In genomic region chr4:115045621-115046020, GRCm38 (mm10) we compare ENCODE assay signal across 25 mouse cellular contexts. TPM values are rescaled to one million over a fixed set of nuclear protein-coding genes. Genes with fewer than 3 reads are reported as not detected.
DNase-seq lines count a peak whose midpoint lies in the region; ATAC-seq and TF ChIP-seq lines count a peak whose summit lies in the region.
"Had no signal": no experiment of that assay in that cellular context is flagged by ENCODE, and none has a peak within 500 bp of the region (broad histone marks: within the 10 kb centered on the region; RNA-seq: fewer than 3 reads in every experiment).

No protein-coding gene starts in this region.

- no peak overlapping the region for H3K4me2 ChIP-seq in liver, embryonic 12.5 days
- H3K4me2 ChIP-seq in liver, embryonic 14.5 days (ENCODE audit: low read depth): no peak overlapping the region
- H3K4me2 ChIP-seq in liver, embryonic 11.5 days: no peak overlapping the region
- H3K4me2 ChIP-seq: embryonic facial prominence, embryonic 13.5 days; embryonic facial prominence, embryonic 15.5 days; forebrain, embryonic 12.5 days had no signal

- no peak overlapping the region for H3K4me3 ChIP-seq in heart, embryonic 10.5 days
- H3K4me3 ChIP-seq in liver, embryonic 12.5 days: no peak overlapping the region
- H3K4me3 ChIP-seq in liver, embryonic 14.5 days (ENCODE audit: insufficient read depth in 1 of 2, low read depth in 2 of 2, low read length in 2 of 2): no peak overlapping the region
- no peak overlapping the region for H3K4me3 ChIP-seq in liver, embryonic 11.5 days (ENCODE audit: low read depth, low read length)
- H3K4me3 ChIP-seq: embryonic facial prominence, embryonic 13.5 days; embryonic facial prominence, embryonic 15.5 days; erythroblast, embryonic 14.5 days; forebrain, embryonic 10.5 days; forebrain, embryonic 12.5 days had no signal

- no peak overlapping the region for H3K9ac ChIP-seq in liver, embryonic 12.5 days
- no peak overlapping the region for H3K9ac ChIP-seq in liver, embryonic 14.5 days (replicated peaks)
- H3K9ac ChIP-seq in liver, embryonic 11.5 days (ENCODE audit: low read depth, low read length): no peak overlapping the region
- H3K9ac ChIP-seq: embryonic facial prominence, embryonic 13.5 days; embryonic facial prominence, embryonic 15.5 days; forebrain, embryonic 12.5 days had no signal

- no peaks in the 10 kb centered on the region for H3K9me3 ChIP-seq in heart, embryonic 10.5 days
- H3K9me3 ChIP-seq in liver, embryonic 12.5 days (replicated peaks): no peaks in the 10 kb centered on the region
- no peaks in the 10 kb centered on the region for H3K9me3 ChIP-seq in liver, embryonic 14.5 days (ENCODE audit: control insufficient read depth, low read length)
- H3K9me3 ChIP-seq in liver, embryonic 11.5 days (ENCODE audit: control insufficient read depth, low read length): no peaks in the 10 kb centered on the region
- H3K9me3 ChIP-seq: embryonic facial prominence, embryonic 13.5 days; embryonic facial prominence, embryonic 15.5 days; forebrain, embryonic 10.5 days; forebrain, embryonic 12.5 days had no signal

- no peak for TF ChIP-seq CTCF in liver, embryonic 14.5 days (IDR thresholded peaks at IDR 0.05; ENCODE audit: low read depth)

- no peak overlapping the region for H3K27ac ChIP-seq in heart, embryonic 10.5 days
- H3K27ac ChIP-seq in liver, embryonic 12.5 days: 0 out of 2 replicates have a peak overlapping the region, but pooled peaks have one; percentile 37
- H3K27ac ChIP-seq in liver, embryonic 14.5 days: 0 out of 2 replicates have a peak overlapping the region, but pooled peaks have one; percentile 8
- H3K27ac ChIP-seq in liver, embryonic 11.5 days (ENCODE audit: low read depth, low read length): no peak overlapping the region
- H3K27ac ChIP-seq: embryonic facial prominence, embryonic 13.5 days; embryonic facial prominence, embryonic 15.5 days; forebrain, embryonic 10.5 days; forebrain, embryonic 12.5 days had no signal

- H3K4me1 ChIP-seq in heart, embryonic 10.5 days: no peaks in the 10 kb centered on the region; the same call in 1 of the 2 replicates
- peaks cover 49% of the 10 kb centered on the region for H3K4me1 ChIP-seq in liver, embryonic 12.5 days
- H3K4me1 ChIP-seq in liver, embryonic 14.5 days (replicated peaks; ENCODE audit: control insufficient read depth in 2 of 2, insufficient read depth in 2 of 2, low read length in 1 of 2): peaks cover 28 to 29% of the 10 kb centered on the region in 2 experiments
- peaks cover 26% of the 10 kb centered on the region for H3K4me1 ChIP-seq in liver, embryonic 11.5 days (replicated peaks; ENCODE audit: control insufficient read depth, insufficient read depth, low read length)
- H3K4me1 ChIP-seq: embryonic facial prominence, embryonic 13.5 days; embryonic facial prominence, embryonic 15.5 days; forebrain, embryonic 12.5 days had no signal

- intact Hi-C loops in heart, postnatal 36 days (cut with DNase I): no loop called here

- 79% methylated on average over 3 of the region's 3 CpGs for WGBS in heart, embryonic 10.5 days
- 65% methylated on average over 3 of the region's 3 CpGs for WGBS in liver, embryonic 12.5 days (ENCODE audit: insufficient replicate concordance)
- WGBS in liver, embryonic 14.5 days (ENCODE audit: insufficient replicate concordance): 65% methylated on average over 3 of the region's 3 CpGs
- WGBS in liver, embryonic 11.5 days: 83% methylated on average over 3 of the region's 3 CpGs

- no peak for TF ChIP-seq EP300 in liver, embryonic 14.5 days (IDR thresholded peaks at IDR 0.05; ENCODE audit: low read depth)

- no peak for ATAC-seq in liver, embryonic 12.5 days
- ATAC-seq in liver, embryonic 14.5 days (ENCODE audit: insufficient read depth): no peak
- no peak for ATAC-seq in liver, embryonic 11.5 days (replicated peaks; ENCODE audit: low FRiP score)
- ATAC-seq: forebrain, embryonic 14.5 days had no signal

- peak; percentile 51 for DNase-seq in heart, embryonic 10.5 days (ENCODE audit: low spot score)
- DNase-seq in heart, postnatal 36 days: no peak
- no peak for DNase-seq in liver
- DNase-seq in liver, embryonic 14.5 days (ENCODE audit: low read depth in 3 of 3, low spot score in 3 of 3): no peak
- no peak for DNase-seq in liver, embryonic 11.5 days (ENCODE audit: low spot score)
- DNase-seq in frontal cortex, adult 2 months (ENCODE audit: extremely low spot score in 1 of 2, low spot score in 1 of 2): no peak
- DNase-seq: adrenal gland, adult 2 months; adrenal gland, postnatal 10 days; adrenal gland, postnatal 25 days; cerebellum, adult 11 months; cerebellum, adult 18-20 months; cerebellum, adult 8-10 months; cerebellum, adult 9-11 months; cerebellum, postnatal 14 days; cerebellum, postnatal 36 days; embryo, embryonic 11 days had no signal

- peaks cover 30% of the 10 kb centered on the region for H3K27me3 ChIP-seq in heart, embryonic 10.5 days (ENCODE audit: insufficient read depth, poor library complexity, severe bottlenecking)
- 0 out of 2 replicates have a peak, but pooled peaks cover 3% of the 10 kb centered on the region for H3K27me3 ChIP-seq in liver, embryonic 12.5 days (replicated peaks)
- H3K27me3 ChIP-seq in liver, embryonic 14.5 days (ENCODE audit: control insufficient read depth, insufficient read depth, low read length): no peaks in the 10 kb centered on the region
- H3K27me3 ChIP-seq in liver, embryonic 11.5 days (replicated peaks; ENCODE audit: control insufficient read depth, insufficient read depth, low read length): 0 out of 2 replicates have a peak, but pooled peaks cover 2% of the 10 kb centered on the region

- H3K36me3 ChIP-seq in heart, embryonic 10.5 days: peaks cover 25% of the 10 kb centered on the region
- H3K36me3 ChIP-seq in liver, embryonic 12.5 days: peaks cover 49% of the 10 kb centered on the region
- H3K36me3 ChIP-seq in liver, embryonic 14.5 days (replicated peaks; ENCODE audit: control insufficient read depth, insufficient read depth, low read depth): peaks cover 30% of the 10 kb centered on the region
- H3K36me3 ChIP-seq in liver, embryonic 11.5 days (ENCODE audit: control insufficient read depth, insufficient read depth, low read length): peaks cover 11% of the 10 kb centered on the region

RNA-seq across cellular contexts. Expression of gene Tal1, which starts 10.6 kb away (rescaled TPM):
- 6.7 and 8.3 TPM in 2 replicates for polyA plus RNA-seq in heart, embryonic 10.5 days (2016; fragmentation: Nextera tagmentation; extraction: Ambion mirVana)
- total RNA-seq in heart, postnatal 36 days (2021): 1 to 10 TPM; 4.0 to 4.3 TPM
- 57.1 and 58.7 TPM in 2 replicates for polyA plus RNA-seq in liver, embryonic 12.5 days (2016; fragmentation: Nextera tagmentation; extraction: Ambion mirVana)
- 72.6 and 74.7 TPM in 2 replicates for polyA plus RNA-seq in liver, embryonic 14.5 days (2012; rRNA removed)
- polyA plus RNA-seq in liver, embryonic 14.5 days (2014; fragmentation: Nextera tagmentation; extraction: Ambion mirVana): 55.6 and 60.9 TPM in 2 replicates
- polyA plus RNA-seq in liver, embryonic 11.5 days (2014; fragmentation: Nextera tagmentation; extraction: Ambion mirVana): 42.7 and 47.6 TPM in 2 replicates
- polyA plus RNA-seq in frontal cortex, adult 2 months (2012; rRNA removed): 1.4 and 1.6 TPM in 2 replicates

RNA-seq across cellular contexts. Expression of gene Pdzk1ip1, which starts 42.9 kb away (rescaled TPM):
- 19.5 and 29.4 TPM in 2 replicates for polyA plus RNA-seq in heart, embryonic 10.5 days (2016; fragmentation: Nextera tagmentation; extraction: Ambion mirVana)
- total RNA-seq in heart, postnatal 36 days (2021): not detected
- 30.2 and 33.1 TPM in 2 replicates for polyA plus RNA-seq in liver, embryonic 12.5 days (2016; fragmentation: Nextera tagmentation; extraction: Ambion mirVana)
- 20.5 and 24.5 TPM in 2 replicates for polyA plus RNA-seq in liver, embryonic 14.5 days (2012; rRNA removed)
- 24.4 and 30.5 TPM in 2 replicates for polyA plus RNA-seq in liver, embryonic 14.5 days (2014; fragmentation: Nextera tagmentation; extraction: Ambion mirVana)
- 24.2 and 25.8 TPM in 2 replicates for polyA plus RNA-seq in liver, embryonic 11.5 days (2014; fragmentation: Nextera tagmentation; extraction: Ambion mirVana)
- 0.97 and 1.00 TPM in 2 replicates for polyA plus RNA-seq in frontal cortex, adult 2 months (2012; rRNA removed)
- total RNA-seq: MEL had no signal
- polyA plus RNA-seq: C2C12 had no signal

RNA-seq across cellular contexts. Expression of gene Stil, which starts 45.7 kb away (rescaled TPM):
- 13.0 and 13.5 TPM in 2 replicates for polyA plus RNA-seq in heart, embryonic 10.5 days (2016; fragmentation: Nextera tagmentation; extraction: Ambion mirVana)
- total RNA-seq in heart, postnatal 36 days (2021): under 1 TPM; 0.16 to 0.28 TPM
- 14.2 and 16.2 TPM in 2 replicates for polyA plus RNA-seq in liver, embryonic 12.5 days (2016; fragmentation: Nextera tagmentation; extraction: Ambion mirVana)
- 6.1 and 8.7 TPM in 2 replicates for polyA plus RNA-seq in liver, embryonic 14.5 days (2012; rRNA removed)
- polyA plus RNA-seq in liver, embryonic 14.5 days (2014; fragmentation: Nextera tagmentation; extraction: Ambion mirVana): 12.1 and 12.9 TPM in 2 replicates
- 16.2 and 20.4 TPM in 2 replicates for polyA plus RNA-seq in liver, embryonic 11.5 days (2014; fragmentation: Nextera tagmentation; extraction: Ambion mirVana)
- 0.53 and 0.80 TPM in 2 replicates for polyA plus RNA-seq in frontal cortex, adult 2 months (2012; rRNA removed)

RNA-seq across cellular contexts. Expression of gene Cmpk1, which starts 58.6 kb away (rescaled TPM):
- polyA plus RNA-seq in heart, embryonic 10.5 days (2016; fragmentation: Nextera tagmentation; extraction: Ambion mirVana): 59.6 and 64.4 TPM in 2 replicates
- total RNA-seq in heart, postnatal 36 days (2021): 10 to 100 TPM; 36.1 to 37.7 TPM
- polyA plus RNA-seq in liver, embryonic 12.5 days (2016; fragmentation: Nextera tagmentation; extraction: Ambion mirVana): 71.5 and 75.6 TPM in 2 replicates
- 11.8 and 17.9 TPM in 2 replicates for polyA plus RNA-seq in liver, embryonic 14.5 days (2012; rRNA removed)
- polyA plus RNA-seq in liver, embryonic 14.5 days (2014; fragmentation: Nextera tagmentation; extraction: Ambion mirVana): 61.0 and 67.4 TPM in 2 replicates
- 108 and 109 TPM in 2 replicates for polyA plus RNA-seq in liver, embryonic 11.5 days (2014; fragmentation: Nextera tagmentation; extraction: Ambion mirVana)
- 53.5 and 60.1 TPM in 2 replicates for polyA plus RNA-seq in frontal cortex, adult 2 months (2012; rRNA removed)

Comparison
In these comparisons a context has a peak if more than half of its experiments do, and no peak if none do; other contexts are left out.
1. H3K27ac ChIP-seq: peak in liver, embryonic 12.5 days (single experiment) and liver, embryonic 14.5 days (single experiment); none in heart, embryonic 10.5 days (single experiment) and liver, embryonic 11.5 days (single experiment).
2. RNA of gene Pdzk1ip1, which starts 42.9 kb away (polyA plus RNA-seq): 30.2 to 33.1 TPM in liver, embryonic 12.5 days, 24.2 to 25.8 TPM in liver, embryonic 11.5 days, 20.5 to 30.5 TPM in liver, embryonic 14.5 days and 19.5 to 29.4 TPM in heart, embryonic 10.5 days; 0.97 to 1.00 TPM in frontal cortex, adult 2 months; every median in the first group is over 10 times any median in the second.